Mouse (Mus musculus) adrenal gland, postnatal 0 days (tissue): Measurements from ENCODE around the gene Krtap19-4. TPM values are rescaled to one million over a fixed set of nuclear protein-coding genes. Genes with fewer than 3 reads are reported as not detected.

Experiments
- polyA plus RNA-seq: library from polyadenylated mRNA; unstranded; fragments of >200 nt; fragmentation: Nextera tagmentation; extraction: Ambion mirVana; gene quantifications from 2 replicates; pipeline ENCODE4 v1.2.1, GENCODE M21; 2015

Gene Krtap19-4
- polyA plus RNA-seq = not detected in 2 replicates

DNA sequence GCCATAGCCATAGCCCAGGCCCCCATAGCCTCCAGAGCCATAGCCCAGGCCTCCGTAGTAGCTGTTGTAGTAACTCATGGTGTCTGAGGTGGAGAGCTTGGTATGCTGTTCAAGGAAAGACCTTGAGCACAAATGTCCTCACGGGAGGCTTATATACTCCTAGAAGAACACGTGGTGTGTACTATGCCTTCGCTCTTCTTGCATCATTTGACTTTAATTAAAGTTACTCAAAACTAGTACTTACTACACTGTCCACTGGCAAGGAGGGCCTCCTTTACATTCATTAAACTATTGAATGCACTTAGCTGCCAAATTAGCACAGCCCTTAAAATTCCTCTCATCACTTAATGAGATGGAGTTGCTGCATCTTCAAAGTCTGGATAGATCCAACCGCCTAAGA is at the start of gene Krtap19-4:
Gene Krtap19-4 (minus strand): TSS at position 101 of the 400 bp plus-strand sequence.

GRCm38 (mm10) chr16:88932165-88932564 is 47.3 kb upstream of the Krtap19-4 start, which contains the start of gene Krtap19-9b:
TSS of gene Krtap19-9b (minus strand) at chr16:88932265.

GRCm38 (mm10) chr16:88896357-88896756 is 11.5 kb upstream of the Krtap19-4 start, which contains the start of gene Krtap19-5:
TSS of gene Krtap19-5 (minus strand) at chr16:88896457.

GRCm38 (mm10) chr16:88877938-88878337 is 7.0 kb downstream of the Krtap19-4 start, which contains the start of gene Krtap19-3:
TSS of gene Krtap19-3 (minus strand) at chr16:88878038.

GRCm38 (mm10) chr16:88874169-88874568 is 10.7 kb downstream of the Krtap19-4 start, which contains the start of gene Krtap19-2:
TSS of gene Krtap19-2 (minus strand) at chr16:88874269.

DNA sequence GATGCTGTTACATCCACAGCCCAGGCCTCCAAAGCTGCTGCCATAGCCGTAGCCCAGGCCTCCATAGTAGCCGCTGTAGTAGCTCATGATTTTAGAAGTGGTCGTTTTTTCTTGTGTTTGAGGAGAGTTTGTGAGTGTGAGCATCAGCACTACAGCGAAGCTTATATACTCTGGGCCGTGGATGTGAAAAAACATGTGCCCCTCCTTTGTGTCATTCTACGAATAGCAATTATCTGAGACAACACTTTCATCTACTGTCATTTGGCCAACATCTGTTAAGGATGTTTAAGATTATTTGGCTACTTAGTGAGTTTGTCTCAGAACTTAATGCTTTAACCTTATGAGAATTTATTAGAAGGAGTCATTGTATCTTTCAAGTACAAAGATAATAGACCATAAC is 15.6 kb downstream of the Krtap19-4 start, which contains the start of gene Krtap19-1:
Gene Krtap19-1 (minus strand): TSS at position 101 of the 400 bp plus-strand sequence.

Other genes with a start within 250 kb of the Krtap19-4 start
- not detected in 2 replicates for gene Krtap26-1, start 237.3 kb downstream of the Krtap19-4 start, polyA plus RNA-seq
- not detected in 2 replicates for gene Krtap27-1, start 213.4 kb downstream of the Krtap19-4 start, polyA plus RNA-seq
- gene 2310061N02Rik, start 177.1 kb downstream of the Krtap19-4 start, polyA plus RNA-seq = not detected in 2 replicates
- gene Krtap13-1, start 156.2 kb downstream of the Krtap19-4 start, polyA plus RNA-seq = not detected in 2 replicates
- gene Krtap13, start 133.5 kb downstream of the Krtap19-4 start, polyA plus RNA-seq = not detected in 2 replicates
- not detected in 2 replicates for gene 2310034C09Rik, start 126.2 kb downstream of the Krtap19-4 start, polyA plus RNA-seq
- not detected in 2 replicates for gene 2310057N15Rik, start 110.9 kb downstream of the Krtap19-4 start, polyA plus RNA-seq
- not detected in 2 replicates for gene Gm5965, start 107.2 kb downstream of the Krtap19-4 start, polyA plus RNA-seq
- not detected in 2 replicates for gene Gm20741, start 72.9 kb downstream of the Krtap19-4 start, polyA plus RNA-seq
- gene Krtap15, start 64.9 kb downstream of the Krtap19-4 start, polyA plus RNA-seq = not detected in 2 replicates
- not detected in 2 replicates for gene Krtap14, start 58.9 kb downstream of the Krtap19-4 start, polyA plus RNA-seq
- gene Krtap19-1, start 15.7 kb downstream of the Krtap19-4 start, polyA plus RNA-seq = not detected in 2 replicates
- gene Krtap19-2, start 10.8 kb downstream of the Krtap19-4 start, polyA plus RNA-seq = not detected in 2 replicates
- not detected in 2 replicates for gene Krtap19-3, start 7.1 kb downstream of the Krtap19-4 start, polyA plus RNA-seq
- gene Krtap19-5, start 11.4 kb upstream of the Krtap19-4 start, polyA plus RNA-seq = not detected in 2 replicates
- not detected in 2 replicates for gene Krtap19-9b, start 47.2 kb upstream of the Krtap19-4 start, polyA plus RNA-seq
- gene Krtap16-3, start 77.8 kb upstream of the Krtap19-4 start, polyA plus RNA-seq = not detected in 2 replicates
- not detected in 2 replicates for gene Krtap22-2, start 125.7 kb upstream of the Krtap19-4 start, polyA plus RNA-seq
- gene Gm10229, start 130.2 kb upstream of the Krtap19-4 start, polyA plus RNA-seq = not detected in 2 replicates
- gene Krtap6-1, start 146.6 kb upstream of the Krtap19-4 start, polyA plus RNA-seq = not detected in 2 replicates
- gene Gm10228, start 156.4 kb upstream of the Krtap19-4 start, polyA plus RNA-seq = not detected in 2 replicates
- not detected in 2 replicates for gene Krtap6-5, start 162.8 kb upstream of the Krtap19-4 start, polyA plus RNA-seq
- not detected in 2 replicates for gene 1110025L11Rik, start 178.9 kb upstream of the Krtap19-4 start, polyA plus RNA-seq
- gene Krtap6-3, start 198.9 kb upstream of the Krtap19-4 start, polyA plus RNA-seq = not detected in 2 replicates